28 mouse cellular contexts compared by ENCODE assay signal in the genomic region with DNA sequence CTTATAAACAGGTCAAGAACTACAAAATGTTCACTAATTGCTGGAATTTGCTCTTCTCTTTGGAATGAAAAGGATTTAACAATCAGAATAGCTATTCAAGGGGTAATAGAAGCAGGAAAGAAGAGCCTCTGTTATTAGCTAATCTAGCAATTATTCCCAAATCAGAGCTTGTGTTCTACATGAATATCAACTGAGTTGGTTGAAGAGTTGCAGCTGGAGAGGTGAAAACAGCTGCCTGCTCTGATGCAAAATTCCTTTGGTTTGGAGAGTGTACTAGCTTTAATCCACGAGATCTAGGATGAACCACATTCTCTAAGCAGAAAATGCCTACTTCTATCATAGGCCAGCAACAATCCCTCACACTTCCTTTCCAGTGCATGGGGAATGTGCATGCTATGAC.
DNase-seq lines count a peak whose midpoint lies in the region; ATAC-seq and TF ChIP-seq lines count a peak whose summit lies in the region.
"Had no signal": no experiment of that assay in that cellular context is flagged by ENCODE, and none has a peak within 500 bp of the region (broad histone marks: within the 10 kb centered on the region; RNA-seq: fewer than 3 reads in every experiment).

No protein-coding gene starts in this region.

- H3K27ac ChIP-seq in forebrain, embryonic 13.5 days = no peak overlapping the region
- no peak overlapping the region for H3K27ac ChIP-seq in forebrain, embryonic 10.5 days
- no peak overlapping the region for H3K27ac ChIP-seq in limb, embryonic 14.5 days (replicated peaks; ENCODE audit: low read depth, low read length)
- no peak overlapping the region for H3K27ac ChIP-seq in limb, embryonic 10.5 days
- H3K27ac ChIP-seq in stomach, embryonic 16.5 days (ENCODE audit: low read length) = peak overlapping the region; percentile 33; the same call in 1 of the 2 replicates
- H3K27ac ChIP-seq in stomach, postnatal 0 days (replicated peaks) = no peak overlapping the region
- H3K27ac ChIP-seq: heart, embryonic 10.5 days; hindbrain, embryonic 12.5 days; hindbrain, postnatal 0 days; intestine, embryonic 15.5 days; limb, embryonic 12.5 days; liver, embryonic 13.5 days; macrophage; midbrain, embryonic 13.5 days; neural tube, embryonic 13.5 days had no signal

- no peaks in the 10 kb centered on the region for H3K36me3 ChIP-seq in forebrain, embryonic 13.5 days (ENCODE audit: poor library complexity, severe bottlenecking)
- H3K36me3 ChIP-seq in forebrain, embryonic 10.5 days (replicated peaks) = no peaks in the 10 kb centered on the region
- H3K36me3 ChIP-seq in limb, embryonic 14.5 days (ENCODE audit: control insufficient read depth, insufficient read depth, low read length) = no peaks in the 10 kb centered on the region
- H3K36me3 ChIP-seq in limb, embryonic 10.5 days = no peaks in the 10 kb centered on the region
- H3K36me3 ChIP-seq in stomach, embryonic 16.5 days (ENCODE audit: control insufficient read depth, insufficient read depth, low read length) = no peaks in the 10 kb centered on the region
- H3K36me3 ChIP-seq in stomach, postnatal 0 days (ENCODE audit: control insufficient read depth, insufficient read depth, low read length) = no peaks in the 10 kb centered on the region
- H3K36me3 ChIP-seq: G1E; heart, embryonic 10.5 days; hindbrain, embryonic 12.5 days; intestine, embryonic 15.5 days; limb, embryonic 12.5 days; liver, embryonic 13.5 days; midbrain, embryonic 13.5 days; neural tube, embryonic 13.5 days had no signal

- no peaks in the 10 kb centered on the region for H3K4me1 ChIP-seq in forebrain, embryonic 13.5 days
- H3K4me1 ChIP-seq in forebrain, embryonic 10.5 days = no peaks in the 10 kb centered on the region
- H3K4me1 ChIP-seq in limb, embryonic 14.5 days (ENCODE audit: control insufficient read depth, insufficient read depth, low read length) = no peaks in the 10 kb centered on the region
- H3K4me1 ChIP-seq in limb, embryonic 10.5 days = peaks cover 6% of the 10 kb centered on the region
- 0 out of 2 replicates have a peak, but pooled peaks cover 4% of the 10 kb centered on the region for H3K4me1 ChIP-seq in stomach, embryonic 16.5 days (ENCODE audit: control insufficient read depth, insufficient read depth, low read length)
- H3K4me1 ChIP-seq in stomach, postnatal 0 days (replicated peaks; ENCODE audit: control insufficient read depth, insufficient read depth) = no peaks in the 10 kb centered on the region
- H3K4me1 ChIP-seq: heart, embryonic 10.5 days; hindbrain, embryonic 12.5 days; intestine, embryonic 15.5 days; limb, embryonic 12.5 days; midbrain, embryonic 13.5 days; neural tube, embryonic 13.5 days had no signal

- TF ChIP-seq CTCF in stomach, postnatal 0 days (IDR thresholded peaks at IDR 0.05; ENCODE audit: low read depth) = no peak

- DNase-seq in forebrain, embryonic 10.5 days (ENCODE audit: extremely low spot score, low spot score) = no peak
- peak; percentile 35 for DNase-seq in limb, embryonic 14.5 days (ENCODE audit: low spot score)
- DNase-seq in limb, embryonic 10.5 days (ENCODE audit: low spot score) = no peak
- no peak for DNase-seq in stomach, postnatal 0 days (ENCODE audit: low spot score)
- DNase-seq in frontal cortex, postnatal 25 days (ENCODE audit: low spot score in 2 of 2) = no peak
- DNase-seq: adrenal gland, postnatal 10 days; cerebellum, adult 18-20 months; cerebellum, postnatal 10 days; gastrocnemius, postnatal 14 days; heart, postnatal 36 days; kidney, adult 2 months; layer of hippocampus, postnatal 36 days; liver, embryonic 13.5 days; lung, adult 2 months; right cerebral cortex, postnatal 4 days; thymus, postnatal 4 days had no signal

- no peak overlapping the region for H3K9ac ChIP-seq in forebrain, embryonic 13.5 days
- no peak overlapping the region for H3K9ac ChIP-seq in limb, embryonic 14.5 days (ENCODE audit: low read depth, low read length, severe bottlenecking)
- no peak overlapping the region for H3K9ac ChIP-seq in stomach, embryonic 16.5 days (ENCODE audit: low read length)
- no peak overlapping the region for H3K9ac ChIP-seq in stomach, postnatal 0 days (ENCODE audit: low read length)
- H3K9ac ChIP-seq: hindbrain, embryonic 12.5 days; intestine, embryonic 15.5 days; limb, embryonic 12.5 days; liver, embryonic 13.5 days; midbrain, embryonic 13.5 days; neural tube, embryonic 13.5 days had no signal

- no peak for TF ChIP-seq POLR2A in limb, embryonic 14.5 days (IDR thresholded peaks at IDR 0.05; ENCODE audit: borderline replicate concordance, extremely low read depth, insufficient read depth, insufficient read length)

- no peak for TF ChIP-seq EP300 in stomach, postnatal 0 days (optimal IDR thresholded peaks at IDR 0.05)

- no peak overlapping the region for H3K4me3 ChIP-seq in forebrain, embryonic 13.5 days
- H3K4me3 ChIP-seq in forebrain, embryonic 10.5 days = no peak overlapping the region
- H3K4me3 ChIP-seq in limb, embryonic 14.5 days (replicated peaks; ENCODE audit: low read length) = no peak overlapping the region
- no peak overlapping the region for H3K4me3 ChIP-seq in limb, embryonic 10.5 days
- H3K4me3 ChIP-seq in stomach, embryonic 16.5 days (replicated peaks; ENCODE audit: low read length) = no peak overlapping the region
- H3K4me3 ChIP-seq in stomach, postnatal 0 days (ENCODE audit: low read depth, low read length) = no peak overlapping the region
- H3K4me3 ChIP-seq: heart, embryonic 10.5 days; hindbrain, embryonic 12.5 days; intestine, embryonic 15.5 days; limb, embryonic 12.5 days; liver, embryonic 13.5 days; midbrain, embryonic 13.5 days; neural tube, embryonic 13.5 days had no signal

- WGBS in forebrain, embryonic 13.5 days = 30% methylated on average over 1 of the region's 1 CpGs
- WGBS in forebrain, embryonic 10.5 days = 56% methylated on average over 1 of the region's 1 CpGs
- WGBS in limb, embryonic 14.5 days = 18% methylated on average over 1 of the region's 1 CpGs
- WGBS in limb, embryonic 10.5 days = 93% methylated on average over 1 of the region's 1 CpGs
- 39% methylated on average over 1 of the region's 1 CpGs for WGBS in stomach, embryonic 16.5 days
- 34% methylated on average over 1 of the region's 1 CpGs for WGBS in stomach, postnatal 0 days

- no peaks in the 10 kb centered on the region for H3K27me3 ChIP-seq in forebrain, embryonic 13.5 days
- no peaks in the 10 kb centered on the region for H3K27me3 ChIP-seq in forebrain, embryonic 10.5 days (ENCODE audit: poor library complexity, severe bottlenecking)
- H3K27me3 ChIP-seq in limb, embryonic 14.5 days (ENCODE audit: control insufficient read depth, insufficient read depth, low read length) = no peaks in the 10 kb centered on the region
- no peaks in the 10 kb centered on the region for H3K27me3 ChIP-seq in limb, embryonic 10.5 days (ENCODE audit: low read depth, poor library complexity, severe bottlenecking)
- H3K27me3 ChIP-seq in stomach, embryonic 16.5 days (ENCODE audit: control insufficient read depth, insufficient read depth, low read length) = no peaks in the 10 kb centered on the region
- H3K27me3 ChIP-seq in stomach, postnatal 0 days (ENCODE audit: control insufficient read depth, insufficient read depth, low read length) = no peaks in the 10 kb centered on the region
- H3K27me3 ChIP-seq: hindbrain, embryonic 12.5 days; intestine, embryonic 15.5 days; limb, embryonic 12.5 days; liver, embryonic 13.5 days; midbrain, embryonic 13.5 days; neural tube, embryonic 13.5 days; Patski had no signal

- peak; percentile 19; the same call in 1 of the 2 replicates for ATAC-seq in forebrain, embryonic 13.5 days
- no peak for ATAC-seq in limb, embryonic 14.5 days (ENCODE audit: low FRiP score, low read depth)
- no peak for ATAC-seq in stomach, embryonic 16.5 days (ENCODE audit: insufficient read depth, low FRiP score)
- no peak for ATAC-seq in stomach, postnatal 0 days (ENCODE audit: low FRiP score, low TSS enrichment)
- ATAC-seq: hindbrain, postnatal 0 days; intestine, embryonic 15.5 days; midbrain, embryonic 13.5 days; Patski had no signal

- H3K4me2 ChIP-seq in forebrain, embryonic 13.5 days = no peak overlapping the region
- H3K4me2 ChIP-seq in limb, embryonic 14.5 days (replicated peaks; ENCODE audit: low read depth, low read length, severe bottlenecking) = no peak overlapping the region
- no peak overlapping the region for H3K4me2 ChIP-seq in stomach, embryonic 16.5 days (ENCODE audit: low read depth, low read length)
- no peak overlapping the region for H3K4me2 ChIP-seq in stomach, postnatal 0 days (replicated peaks; ENCODE audit: low read depth)
- H3K4me2 ChIP-seq: hindbrain, embryonic 12.5 days; intestine, embryonic 15.5 days; limb, embryonic 12.5 days; liver, embryonic 13.5 days; midbrain, embryonic 13.5 days; neural tube, embryonic 13.5 days had no signal

- H3K9me3 ChIP-seq in forebrain, embryonic 13.5 days (replicated peaks) = no peaks in the 10 kb centered on the region
- no peaks in the 10 kb centered on the region for H3K9me3 ChIP-seq in forebrain, embryonic 10.5 days
- no peaks in the 10 kb centered on the region for H3K9me3 ChIP-seq in limb, embryonic 14.5 days (ENCODE audit: control insufficient read depth, low read length)
- no peaks in the 10 kb centered on the region for H3K9me3 ChIP-seq in limb, embryonic 10.5 days (replicated peaks)
- H3K9me3 ChIP-seq in stomach, embryonic 16.5 days (replicated peaks; ENCODE audit: control insufficient read depth, low read length) = no peaks in the 10 kb centered on the region
- no peaks in the 10 kb centered on the region for H3K9me3 ChIP-seq in stomach, postnatal 0 days (ENCODE audit: control insufficient read depth, low read length)
- H3K9me3 ChIP-seq: G1E; heart, embryonic 10.5 days; hindbrain, embryonic 12.5 days; intestine, embryonic 15.5 days; limb, embryonic 12.5 days; liver, embryonic 13.5 days; midbrain, embryonic 13.5 days; neural tube, embryonic 13.5 days had no signal
